ENCODE assay signal across 4 mouse cellular contexts in genomic region chrX:19929376-19929775, GRCm38 (mm10).
DNase-seq lines count a peak whose midpoint lies in the region.

No protein-coding gene starts in this region.

- DNase-seq in kidney, adult 18-20 months, result peak; percentile 17
- peak; percentile 72 to 75 for DNase-seq in kidney, adult 8-10 months
- peak; percentile 21 for DNase-seq in kidney, postnatal 10 days
- peak; percentile 61 to 66 for DNase-seq in kidney, postnatal 25 days

Comparison
In these comparisons a context has a peak if more than half of its experiments do, and no peak if none do; other contexts are left out.
1. Peak in every context shown above with its lines: DNase-seq.
2. DNase-seq: peak in every context shown above with its lines; median percentile 74 in kidney, adult 8-10 months; 64 in kidney, postnatal 25 days; 21 in kidney, postnatal 10 days; 17 in kidney, adult 18-20 months.